Mouse (Mus musculus) heart, adult 2 months (tissue): ENCODE measurements around the gene Ubxn7.

Experiments
- EP300 ChIP-seq: fragments of 200-500 bp; IDR thresholded peaks from 2 replicates; pipeline ENCODE4 v1.6.1; 2011; ENCODE audit warnings: low read depth, low read length, control low read depth; ENCODE audit not compliant: insufficient read depth
- POLR2A ChIP-seq: fragments of 200-500 bp; IDR thresholded peaks from 2 replicates; pipeline ENCODE4 v1.6.1; 2011; ENCODE audit warnings: mild to moderate bottlenecking, low read depth, low read length, control low read depth; ENCODE audit not compliant: insufficient read depth

- TF ChIP-seq POLR2A = no peak
- TF ChIP-seq EP300 = no peak
Measured at GRCm38 (mm10) chr16:32390882-32391281, 58.8 kb downstream of the Ubxn7 start.
